Mouse (Mus musculus): ENCODE measurements around the gene Gtf2f1. TPM values are rescaled to one million over a fixed set of nuclear protein-coding genes. Genes with fewer than 3 reads are reported as not detected.

Gene Gtf2f1
- polyA plus RNA-seq, 1 experiment from 2014 or later, result 76.8 TPM

DNA sequence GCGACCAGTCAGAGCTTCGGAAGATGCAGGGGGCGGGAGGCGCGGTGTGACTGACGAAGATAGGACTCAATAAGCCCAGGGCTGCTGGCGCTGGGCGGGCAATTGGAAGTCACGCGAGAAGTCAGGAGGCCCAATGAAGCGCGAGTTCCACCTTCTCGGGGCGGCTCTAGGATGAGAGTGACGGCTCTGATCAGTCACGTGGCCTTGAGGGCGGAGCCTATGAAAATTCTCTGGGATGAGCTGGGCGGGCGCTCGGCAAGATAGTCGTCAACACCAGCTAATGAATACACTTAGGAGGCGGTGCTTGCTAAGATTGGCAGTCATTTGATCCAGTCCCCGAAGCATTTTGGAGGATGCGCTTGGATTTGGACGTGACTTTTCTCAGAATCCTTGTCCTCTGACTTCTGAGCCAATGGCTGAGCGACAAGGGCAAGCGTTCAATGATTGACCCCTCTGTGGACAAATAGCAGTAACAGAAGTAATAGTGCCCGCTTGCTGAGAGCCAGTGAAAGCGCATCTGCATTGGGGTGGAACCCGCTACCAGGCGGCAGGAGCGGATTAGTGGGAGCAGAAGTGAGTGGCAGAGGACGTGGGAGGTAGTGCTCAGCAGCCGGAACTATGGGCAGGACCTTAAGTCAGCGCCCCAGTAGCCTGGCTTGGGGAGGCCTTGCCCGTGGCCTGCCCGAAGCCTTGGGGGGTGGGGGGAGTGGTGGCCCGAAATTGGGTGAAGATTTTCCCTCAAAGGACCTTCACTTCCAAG lies 20.8 kb upstream of the Gtf2f1 start:
- ATAC-seq (replicated peaks), result peak; percentile 96
- Histone ChIP-seq H3K4me2 (peak overlapping the region; percentile 49), H3K27me3 (replicated peaks) (no peaks in the 10 kb centered on the region), H3K9ac (peak overlapping the region; percentile 4), H3K4me1 (peaks cover 17% of the 10 kb centered on the region), H3K4me3 (peak overlapping the region; percentile 36), H3K27ac (peak overlapping the region; percentile 82), H3K9me3 (no peaks in the 10 kb centered on the region), H3K36me3 (replicated peaks) (peaks cover 14% of the 10 kb centered on the region; the same call in 1 of the 2 replicates)
- WGBS, result under 1% methylated on average over 38 of the region's 38 CpGs

- H3K27ac ChIP-seq, result peak within 1 kb of the TSS; percentile 93
- peaks cover 17% of the 10 kb centered on the region for H3K4me1 ChIP-seq
- peaks cover 21% of the 10 kb centered on the region; the same call in 1 of the 2 replicates for H3K36me3 ChIP-seq (replicated peaks)
- peak within 1 kb of the TSS; percentile 88 for H3K4me3 ChIP-seq
- H3K27me3 ChIP-seq (replicated peaks), result no peaks in the 10 kb centered on the region
- peak within 1 kb of the TSS; percentile 98 for H3K9ac ChIP-seq
- under 1% methylated on average over 65 of the region's 99 CpGs for WGBS
- peak within 1 kb of the TSS; percentile 69 for H3K4me2 ChIP-seq
- ATAC-seq (replicated peaks), result no peak; the same call in 1 of the 2 replicates
- no peaks in the 10 kb centered on the region for H3K9me3 ChIP-seq
These were observed 20.0 kb upstream of the Gtf2f1 start, which contains the start of gene Khsrp for GRCm38 (mm10) chr17:57030931-57031660. Khsrp (minus strand) TSS chr17:57031522.

- peak overlapping the region; percentile 98 for H3K9ac ChIP-seq
- WGBS, result 46% methylated on average over 8 of the region's 8 CpGs
- peak overlapping the region; percentile 69 for H3K4me2 ChIP-seq
- H3K4me3 ChIP-seq, result peak overlapping the region; percentile 88
- H3K27ac ChIP-seq, result no peak overlapping the region
- H3K27me3 ChIP-seq (replicated peaks), result no peaks in the 10 kb centered on the region
- H3K36me3 ChIP-seq (replicated peaks), result peaks cover 32% of the 10 kb centered on the region; the same call in 1 of the 2 replicates
- H3K9me3 ChIP-seq, result no peaks in the 10 kb centered on the region
- H3K4me1 ChIP-seq, result peaks cover 17% of the 10 kb centered on the region
- no peak for ATAC-seq (replicated peaks)
These were observed 18.6 kb upstream of the Gtf2f1 start for GRCm38 (mm10) chr17:57029691-57030090.

GRCm38 (mm10) chr17:57027471-57027870 lies 16.4 kb upstream of the Gtf2f1 start:
- WGBS, result 90% methylated on average over 4 of the region's 4 CpGs
- Histone ChIP-seq H3K4me3 (no peak overlapping the region), H3K36me3 (replicated peaks) (peaks cover 55% of the 10 kb centered on the region), H3K27ac (no peak overlapping the region), H3K4me1 (peaks cover 17% of the 10 kb centered on the region), H3K9ac (no peak overlapping the region), H3K4me2 (no peak overlapping the region), H3K9me3 (no peaks in the 10 kb centered on the region), H3K27me3 (replicated peaks) (no peaks in the 10 kb centered on the region)
- ATAC-seq (replicated peaks), result no peak

GRCm38 (mm10) chr17:57020960-57021359 lies 9.9 kb upstream of the Gtf2f1 start:
- Histone ChIP-seq H3K9ac (no peak overlapping the region), H3K4me1 (no peaks in the 10 kb centered on the region), H3K4me2 (no peak overlapping the region), H3K27me3 (replicated peaks) (no peaks in the 10 kb centered on the region), H3K27ac (no peak overlapping the region), H3K4me3 (no peak overlapping the region), H3K36me3 (replicated peaks) (peaks cover 45% of the 10 kb centered on the region), H3K9me3 (no peaks in the 10 kb centered on the region)
- no peak for ATAC-seq (replicated peaks)
- WGBS, result 89% methylated on average over 5 of the region's 5 CpGs

GRCm38 (mm10) chr17:57019693-57020092 lies 8.6 kb upstream of the Gtf2f1 start:
- no peak overlapping the region for H3K4me2 ChIP-seq
- H3K4me1 ChIP-seq, result no peaks in the 10 kb centered on the region
- WGBS, result 71% methylated on average over 2 of the region's 2 CpGs
- no peak overlapping the region for H3K4me3 ChIP-seq
- H3K27ac ChIP-seq, result no peak overlapping the region
- no peaks in the 10 kb centered on the region for H3K27me3 ChIP-seq (replicated peaks)
- ATAC-seq (replicated peaks), result no peak
- peaks cover 33% of the 10 kb centered on the region for H3K36me3 ChIP-seq (replicated peaks)
- no peaks in the 10 kb centered on the region for H3K9me3 ChIP-seq
- no peak overlapping the region for H3K9ac ChIP-seq

- 74% methylated on average over 13 of the region's 13 CpGs for WGBS
- peak overlapping the region; percentile 59 for H3K4me3 ChIP-seq
- ATAC-seq (replicated peaks), result peak; percentile 1; the same call in 1 of the 2 replicates
- H3K27ac ChIP-seq, result peak overlapping the region; percentile 92
- peaks cover 23% of the 10 kb centered on the region for H3K4me1 ChIP-seq
- H3K9ac ChIP-seq, result peak overlapping the region; percentile 69; the same call in 1 of the 2 replicates
- no peaks in the 10 kb centered on the region for H3K9me3 ChIP-seq
- peak overlapping the region; percentile 64 for H3K4me2 ChIP-seq
- peaks cover 7% of the 10 kb centered on the region for H3K36me3 ChIP-seq (replicated peaks)
- H3K27me3 ChIP-seq (replicated peaks), result no peaks in the 10 kb centered on the region
These were observed 1.2 kb upstream of the Gtf2f1 start for GRCm38 (mm10) chr17:57012245-57012795.

GRCm38 (mm10) chr17:57010911-57011235 lies 215 bp downstream of the Gtf2f1 start:
- Histone ChIP-seq H3K4me1 (peaks cover 23% of the 10 kb centered on the region), H3K9me3 (no peaks in the 10 kb centered on the region), H3K9ac (peak overlapping the region; percentile 61), H3K4me2 (peak overlapping the region; percentile 92), H3K36me3 (replicated peaks) (peaks cover 22% of the 10 kb centered on the region), H3K27me3 (replicated peaks) (no peaks in the 10 kb centered on the region), H3K4me3 (peak overlapping the region; percentile 59), H3K27ac (peak overlapping the region; percentile 81)
- ATAC-seq (replicated peaks), result peak; percentile 68
- 0% methylated on average over 19 of the region's 19 CpGs for WGBS

DNA sequence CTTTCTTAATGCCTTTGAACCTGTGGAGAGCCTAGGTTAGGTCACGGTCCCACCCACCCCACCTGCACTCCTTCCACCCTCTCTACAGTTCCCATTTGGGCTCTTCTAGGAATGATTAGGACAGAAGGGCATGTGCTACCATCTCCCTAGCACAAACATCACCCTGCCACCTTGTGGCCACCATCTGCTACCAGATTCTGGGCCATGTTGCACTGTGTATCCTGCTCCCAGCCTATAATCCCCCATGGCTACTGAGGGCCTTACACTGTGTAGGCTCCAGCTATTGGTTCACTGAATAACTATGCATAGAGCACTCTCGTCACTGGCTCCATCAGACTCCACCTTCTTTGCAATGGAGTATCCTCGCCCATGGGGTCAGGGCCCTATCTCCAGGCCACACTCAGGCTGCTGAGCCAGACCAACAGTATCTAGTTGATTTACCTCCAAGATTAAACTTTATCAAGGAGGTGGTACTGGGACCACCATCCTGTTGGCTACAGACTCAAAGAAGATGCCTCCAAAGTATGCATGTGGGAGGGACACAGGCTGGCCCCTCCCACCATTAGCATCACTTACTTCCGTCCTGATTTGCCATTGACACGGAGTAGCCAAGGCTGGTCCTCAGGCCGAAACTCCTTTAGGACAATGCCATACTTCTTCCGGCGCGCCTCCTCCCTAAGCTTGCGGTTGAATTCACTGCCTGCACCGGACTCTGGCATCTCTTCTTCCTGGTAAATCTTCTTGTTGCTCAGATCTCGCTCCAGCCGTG lies 3.8 kb downstream of the Gtf2f1 start:
- Histone ChIP-seq H3K4me1 (peaks cover 19% of the 10 kb centered on the region), H3K9ac (no peak overlapping the region), H3K4me3 (no peak overlapping the region), H3K36me3 (replicated peaks) (peaks cover 44% of the 10 kb centered on the region), H3K27me3 (replicated peaks) (no peaks in the 10 kb centered on the region), H3K9me3 (no peaks in the 10 kb centered on the region), H3K27ac (no peak overlapping the region), H3K4me2 (no peak overlapping the region)
- WGBS, result 94% methylated on average over 13 of the region's 13 CpGs
- no peak for ATAC-seq (replicated peaks)

- no peak for ATAC-seq (replicated peaks)
- Histone ChIP-seq H3K27me3 (replicated peaks) (no peaks in the 10 kb centered on the region), H3K9me3 (no peaks in the 10 kb centered on the region), H3K4me3 (no peak overlapping the region), H3K4me1 (no peaks in the 10 kb centered on the region), H3K36me3 (replicated peaks) (peaks cover 44% of the 10 kb centered on the region), H3K27ac (no peak overlapping the region), H3K9ac (no peak overlapping the region), H3K4me2 (no peak overlapping the region)
- WGBS, result 99% methylated on average over 7 of the region's 7 CpGs
These were observed 7.1 kb downstream of the Gtf2f1 start for GRCm38 (mm10) chr17:57003994-57004393.

- no peaks in the 10 kb centered on the region for H3K27me3 ChIP-seq (replicated peaks)
- H3K4me2 ChIP-seq, result no peak overlapping the region
- 83% methylated on average over 8 of the region's 8 CpGs for WGBS
- H3K9me3 ChIP-seq, result no peaks in the 10 kb centered on the region
- H3K9ac ChIP-seq, result no peak overlapping the region
- peaks cover 15% of the 10 kb centered on the region for H3K4me1 ChIP-seq
- H3K4me3 ChIP-seq, result no peak overlapping the region
- peaks cover 27% of the 10 kb centered on the region for H3K36me3 ChIP-seq (replicated peaks)
- no peak for ATAC-seq (replicated peaks)
- H3K27ac ChIP-seq, result no peak overlapping the region
These were observed 9.9 kb downstream of the Gtf2f1 start for GRCm38 (mm10) chr17:57001228-57001627.
